Mouse (Mus musculus): ENCODE results near the gene Mrps26.
"Not testable (repeated sequence)": the region's sequence is repeated elsewhere in the genome, so short reads cannot be mapped to it uniquely, and the experiment has no call there.

Gene Mrps26

DNA sequence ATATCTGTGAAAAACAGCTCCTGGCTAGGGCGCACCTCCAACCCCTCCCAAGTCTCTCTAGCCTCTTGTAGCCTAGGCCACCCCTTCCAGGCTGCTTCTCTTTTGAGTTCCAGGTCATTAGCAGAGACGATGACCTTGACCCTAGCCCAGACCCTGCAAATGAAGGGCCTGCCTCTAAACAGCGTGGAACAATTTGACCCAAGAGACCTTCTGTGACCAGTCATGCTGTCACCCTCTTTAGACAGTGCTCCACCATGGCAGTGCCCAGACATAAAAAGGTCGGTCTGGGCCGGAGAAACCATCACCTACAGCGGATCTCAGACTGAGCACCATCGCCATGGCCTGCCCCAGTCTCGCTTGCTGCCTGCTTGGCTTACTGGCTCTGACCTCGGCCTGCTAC, 12.3 kb downstream of the Mrps26 start, which contains the start of gene Oxt:
Gene Oxt (plus strand): TSS at position 301 of the 400 bp plus-strand sequence.
- no peak for DNase-seq (ENCODE audit: inconsistent age in 2 of 2, low spot score in 1 of 2)

DNA sequence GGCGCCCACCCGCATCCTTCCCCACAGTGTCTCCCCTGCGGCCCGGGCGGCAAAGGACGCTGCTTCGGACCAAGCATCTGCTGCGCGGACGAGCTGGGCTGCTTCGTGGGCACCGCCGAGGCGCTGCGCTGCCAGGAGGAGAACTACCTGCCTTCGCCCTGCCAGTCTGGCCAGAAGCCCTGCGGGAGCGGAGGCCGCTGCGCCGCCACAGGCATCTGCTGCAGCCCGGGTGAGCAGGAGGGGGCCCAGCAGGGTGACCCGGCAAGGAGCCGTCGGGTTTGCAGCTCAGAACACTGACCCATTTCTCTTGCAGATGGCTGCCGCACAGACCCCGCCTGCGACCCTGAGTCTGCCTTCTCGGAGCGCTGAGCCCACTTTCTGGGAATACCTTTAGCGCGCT, 13.0 kb downstream of the Mrps26 start:
- DNase-seq (ENCODE audit: inconsistent age in 2 of 2, low spot score in 1 of 2), result not testable (repeated sequence)

DNA sequence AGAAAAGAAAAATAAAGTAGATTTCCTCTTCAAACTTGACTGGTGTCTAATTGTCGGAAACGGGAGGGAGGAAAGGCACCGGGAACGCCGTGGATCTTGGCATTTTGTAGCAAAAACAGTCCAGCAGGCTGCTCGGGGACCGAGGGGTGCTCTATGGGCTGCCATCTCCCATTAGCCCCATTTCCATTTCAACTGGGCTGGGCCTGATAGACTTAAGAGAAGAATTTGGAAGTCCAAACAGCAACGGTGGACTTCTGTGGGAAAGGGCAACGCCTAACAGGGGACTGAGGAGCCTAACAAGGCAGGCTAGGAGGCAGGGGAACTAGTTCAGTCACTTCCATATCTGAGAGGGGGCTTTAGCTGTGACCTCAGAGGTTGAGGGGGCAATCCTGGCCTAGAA, 13.5 kb downstream of the Mrps26 start:
- no peak for DNase-seq (ENCODE audit: inconsistent age in 2 of 2, low spot score in 1 of 2)

DNA sequence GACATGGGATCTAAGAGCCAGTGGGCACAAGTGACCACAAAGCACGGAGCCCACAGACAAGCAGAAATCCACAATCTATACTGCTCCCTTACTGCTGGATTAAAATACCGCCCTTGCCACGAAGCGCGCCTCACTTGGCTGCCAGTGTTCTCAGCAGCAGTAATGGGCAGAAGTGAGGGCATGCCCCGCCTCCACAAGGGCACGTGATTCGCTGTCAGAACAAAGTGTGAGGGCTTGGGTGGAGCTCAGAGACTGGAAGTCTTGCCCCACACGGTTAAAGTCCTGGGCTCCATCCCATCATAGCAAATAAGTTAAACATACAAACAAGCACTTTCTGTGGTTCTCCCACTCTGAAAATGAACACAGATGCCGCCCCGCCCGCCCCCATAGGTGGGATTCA, 14.1 kb downstream of the Mrps26 start:
- DNase-seq (ENCODE audit: inconsistent age in 2 of 2, low spot score in 1 of 2), result peak; percentile 47 to 76

DNA sequence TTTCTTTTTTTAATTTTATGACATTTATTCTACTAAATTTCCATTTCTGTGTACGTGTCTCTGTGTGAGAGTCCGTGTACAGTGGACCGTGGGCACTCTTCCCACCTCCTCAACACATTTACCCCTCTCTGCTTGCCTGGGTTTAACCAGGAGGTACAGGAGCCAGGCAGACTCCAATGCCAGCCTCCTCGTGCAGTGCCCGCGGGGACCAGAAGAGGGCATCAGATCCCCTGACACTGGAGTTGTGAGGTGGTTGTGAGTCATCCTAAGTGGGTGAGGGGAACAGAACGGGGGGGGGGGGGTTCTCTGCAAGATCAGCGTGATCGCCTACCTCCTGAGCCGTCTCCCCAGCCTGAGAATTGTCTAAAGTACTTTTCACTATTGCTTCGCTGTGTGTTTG, 14.6 kb downstream of the Mrps26 start:
- DNase-seq (ENCODE audit: inconsistent age in 2 of 2, low spot score in 1 of 2), result peak; percentile 70 to 92

DNA sequence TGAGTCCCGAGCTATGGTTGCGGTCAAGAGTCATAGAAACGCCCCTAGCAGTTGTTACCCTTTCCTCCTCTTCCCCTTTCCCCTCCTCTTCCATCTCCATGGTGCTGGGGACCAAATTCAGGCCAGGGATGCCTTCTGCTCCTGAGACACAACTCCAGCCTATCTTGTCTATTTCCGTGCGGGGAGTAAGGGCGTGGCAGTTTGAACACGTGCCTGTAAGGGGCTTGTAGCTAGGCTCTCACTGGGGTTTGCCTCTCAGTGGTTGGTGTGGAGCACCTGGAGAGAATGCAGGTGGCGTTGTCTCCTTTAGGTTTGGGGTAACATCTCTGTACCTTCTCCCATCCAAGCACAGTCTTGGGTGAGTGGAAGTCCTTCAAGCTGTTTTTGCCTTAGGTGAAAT, 16.2 kb downstream of the Mrps26 start:
- no peak for DNase-seq (ENCODE audit: inconsistent age in 2 of 2, low spot score in 1 of 2)

DNA sequence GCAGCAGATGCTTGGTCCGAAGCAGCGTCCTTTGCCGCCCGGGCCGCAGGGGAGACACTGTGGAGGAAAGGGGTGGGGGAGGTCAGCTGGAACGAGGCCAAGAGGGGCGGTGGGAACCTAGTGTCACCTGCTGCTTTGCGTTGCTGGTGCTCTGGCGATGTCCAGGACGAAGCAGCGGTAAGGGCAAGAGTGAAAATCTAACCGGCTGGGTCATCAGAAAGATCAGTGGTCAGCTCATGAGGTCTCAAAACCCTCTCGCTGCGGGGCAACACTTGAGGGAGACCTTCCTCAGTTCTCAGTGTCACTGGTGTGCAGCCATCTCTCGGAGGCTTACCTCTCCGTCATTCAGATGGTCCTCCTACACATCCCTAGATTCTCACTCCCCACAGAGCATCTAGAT, 17.7 kb downstream of the Mrps26 start:
- DNase-seq (ENCODE audit: inconsistent age in 2 of 2, low spot score in 1 of 2), result no peak

DNA sequence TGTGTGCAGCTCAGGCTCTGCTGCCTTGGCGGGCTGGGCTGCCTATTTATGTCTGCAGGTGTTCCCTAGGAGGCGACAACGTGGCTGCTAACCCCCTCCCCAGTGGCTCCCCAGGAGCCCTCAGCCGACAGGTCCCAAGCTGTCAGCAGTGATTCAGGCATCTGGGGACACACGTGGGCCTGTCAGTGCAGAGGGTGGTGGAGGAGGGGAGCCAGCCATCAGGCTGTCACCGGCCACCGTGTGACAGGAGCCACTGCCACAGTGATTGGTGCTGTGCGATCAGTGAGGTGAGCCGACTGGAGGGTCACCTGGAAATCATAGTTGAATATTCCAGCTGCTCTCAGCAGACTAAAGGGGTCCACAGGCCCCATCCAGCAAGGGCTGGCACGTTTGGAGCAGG, 19.0 kb downstream of the Mrps26 start, which contains the start of gene Avp:
Gene Avp (minus strand): TSS at position 3 of the 400 bp plus-strand sequence.
- DNase-seq (ENCODE audit: inconsistent age in 2 of 2, low spot score in 1 of 2), result no peak

DNA sequence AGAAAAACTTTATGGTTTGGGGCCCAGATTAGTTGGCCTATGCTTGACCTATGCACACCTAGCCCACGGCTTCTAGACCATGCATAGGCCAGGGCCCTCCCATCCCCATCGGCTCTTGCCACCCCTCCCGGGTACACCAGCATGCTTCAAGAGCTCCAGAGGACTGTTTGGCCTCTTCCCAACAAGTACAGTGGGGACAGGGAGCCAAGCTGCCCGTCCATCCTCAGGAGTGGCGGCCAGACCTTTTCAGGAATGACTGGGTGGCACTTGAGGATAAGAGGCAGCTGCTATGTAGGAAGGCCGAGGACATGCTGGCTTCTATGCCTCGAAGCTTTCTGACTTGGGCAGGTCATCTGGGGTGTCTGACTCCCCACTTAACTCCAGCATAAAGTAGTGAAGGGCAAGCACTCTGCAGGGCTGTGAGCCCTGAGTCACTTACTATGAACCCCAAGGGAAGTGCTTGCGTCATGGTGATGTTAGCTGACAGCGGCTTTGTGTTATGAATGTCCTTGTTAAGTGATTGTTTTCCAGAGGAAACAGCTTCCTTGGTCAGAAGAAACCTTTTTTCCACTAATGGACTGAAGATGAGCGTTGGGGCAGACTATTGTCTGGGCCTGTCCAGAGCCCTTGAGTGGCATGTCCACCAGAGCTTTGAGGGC, 20.5 kb downstream of the Mrps26 start:
- peak in 1 of 2 experiments; percentile 72 for DNase-seq (ENCODE audit: inconsistent age in 2 of 2, low spot score in 1 of 2)

DNA sequence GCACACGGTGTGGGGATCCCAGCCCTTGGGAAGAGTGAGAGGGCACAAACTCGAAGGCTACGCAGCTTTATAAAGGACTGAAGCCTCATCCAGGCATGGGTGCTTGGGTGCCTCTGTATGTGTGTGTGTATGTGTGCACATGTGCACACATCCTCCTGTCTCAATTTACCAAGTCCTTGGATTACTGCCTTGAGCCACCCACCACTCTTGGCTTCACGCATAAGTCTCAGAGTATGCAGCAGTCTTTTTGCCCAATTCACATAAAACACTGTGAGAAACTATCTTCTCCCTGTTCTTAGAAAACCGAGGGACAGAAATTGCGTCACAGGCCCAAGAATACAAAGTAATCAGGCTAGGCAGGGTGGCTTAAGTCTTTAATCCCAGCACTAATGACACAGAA, 22.5 kb downstream of the Mrps26 start:
- DNase-seq (ENCODE audit: inconsistent age in 2 of 2, low spot score in 1 of 2), result no peak

DNA sequence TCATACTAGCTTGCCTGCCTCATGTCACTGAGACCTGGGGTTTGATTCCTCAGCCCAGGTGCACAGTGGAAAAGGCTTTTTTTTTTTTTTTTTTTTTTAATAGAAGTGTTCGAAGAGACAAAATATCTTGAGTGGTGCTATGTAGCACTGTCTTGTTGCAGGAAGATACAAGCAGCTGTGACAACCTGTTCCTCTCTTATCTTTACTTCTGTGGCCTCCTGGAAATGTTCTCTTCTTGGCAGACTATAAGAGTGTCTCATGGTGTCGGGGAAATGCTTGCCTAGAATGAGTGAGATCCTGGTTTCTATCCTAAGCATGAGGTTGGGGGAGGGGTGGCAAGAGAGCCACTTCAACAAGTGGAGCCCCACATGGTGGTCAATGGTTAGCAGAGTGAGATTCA, 24.8 kb downstream of the Mrps26 start:
- no peak for DNase-seq (ENCODE audit: inconsistent age in 2 of 2, low spot score in 1 of 2)

DNA sequence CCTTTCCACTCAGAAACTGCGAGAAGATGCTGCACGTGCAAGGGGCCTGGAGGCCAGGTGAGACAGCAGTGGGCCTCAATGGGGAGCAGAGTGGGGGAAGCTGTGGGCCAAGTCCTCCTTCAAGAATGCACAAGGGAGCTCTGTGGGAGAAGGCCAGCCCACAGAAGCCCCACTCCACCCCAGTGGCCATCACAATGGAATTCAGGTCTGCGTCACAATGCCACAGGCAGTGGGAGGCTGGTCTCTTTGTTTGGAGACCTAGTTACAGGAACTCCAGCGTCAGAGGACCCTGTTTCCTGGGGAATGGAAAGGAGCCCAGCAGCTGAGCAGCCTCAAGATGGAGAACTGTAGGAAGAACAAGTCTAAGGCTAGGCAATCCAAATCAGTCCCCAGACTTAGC, 25.6 kb downstream of the Mrps26 start:
- no peak for DNase-seq (ENCODE audit: inconsistent age in 2 of 2, low spot score in 1 of 2)

DNA sequence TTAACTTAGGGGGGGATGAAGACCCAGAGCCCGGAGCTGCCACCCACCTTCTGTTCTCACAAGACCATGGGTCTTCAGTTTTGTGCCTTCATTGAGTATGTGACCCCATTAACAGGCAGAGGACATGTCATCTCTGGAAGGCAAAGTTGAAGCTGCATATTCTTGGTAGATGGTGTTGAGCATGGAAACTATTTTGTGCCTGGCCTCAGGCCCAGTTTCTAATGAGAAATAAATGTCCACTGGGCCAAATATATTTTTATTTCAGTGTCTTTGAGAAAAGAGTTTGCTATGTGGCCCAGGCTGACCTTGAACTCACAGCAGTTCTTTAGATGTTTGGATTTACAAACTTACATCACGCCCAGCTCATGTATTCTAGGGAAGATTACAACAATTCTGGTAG, 26.2 kb downstream of the Mrps26 start:
- DNase-seq (ENCODE audit: inconsistent age in 2 of 2, low spot score in 1 of 2), result no peak

DNA sequence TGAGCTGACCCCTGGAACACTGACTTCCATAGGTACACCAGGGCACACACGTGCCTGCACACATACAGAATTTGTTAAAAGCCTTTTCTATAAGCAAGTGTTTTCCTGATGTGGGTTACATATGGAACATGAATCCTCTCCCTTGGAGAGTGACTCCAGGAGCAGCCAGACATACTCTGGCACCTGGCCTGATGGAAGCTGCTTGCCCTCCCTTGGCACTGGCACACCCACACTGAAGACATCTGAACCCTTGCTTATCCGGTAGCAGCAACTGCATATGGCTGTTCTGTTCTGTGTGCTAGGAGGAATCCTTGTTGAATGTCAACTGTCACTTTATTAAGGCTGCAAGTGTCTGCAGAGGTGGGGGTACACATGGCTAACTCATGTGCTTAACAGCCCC, 27.5 kb downstream of the Mrps26 start:
- no peak for DNase-seq (ENCODE audit: inconsistent age in 2 of 2, low spot score in 1 of 2)

DNA sequence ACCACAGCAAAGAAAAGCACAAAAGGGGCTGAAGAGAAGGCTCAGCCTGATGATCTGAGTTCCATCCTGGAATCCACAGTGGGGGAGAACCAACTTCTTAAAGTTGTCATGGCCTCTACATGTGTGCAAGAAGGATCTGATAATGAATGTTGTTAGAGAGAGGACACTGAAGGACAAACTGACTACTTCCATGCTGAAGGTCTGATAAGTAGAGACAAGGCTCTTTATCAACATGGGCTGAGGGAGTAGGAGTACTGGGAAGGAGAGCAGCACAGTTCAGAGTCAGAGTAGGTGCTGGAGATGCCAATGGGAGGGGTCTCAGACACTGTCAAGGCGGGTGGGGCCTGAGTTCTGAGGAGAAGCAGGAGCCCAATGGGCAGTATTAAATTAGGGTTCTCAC, 32.1 kb downstream of the Mrps26 start:
- DNase-seq (ENCODE audit: inconsistent age in 2 of 2, low spot score in 1 of 2), result no peak

DNA sequence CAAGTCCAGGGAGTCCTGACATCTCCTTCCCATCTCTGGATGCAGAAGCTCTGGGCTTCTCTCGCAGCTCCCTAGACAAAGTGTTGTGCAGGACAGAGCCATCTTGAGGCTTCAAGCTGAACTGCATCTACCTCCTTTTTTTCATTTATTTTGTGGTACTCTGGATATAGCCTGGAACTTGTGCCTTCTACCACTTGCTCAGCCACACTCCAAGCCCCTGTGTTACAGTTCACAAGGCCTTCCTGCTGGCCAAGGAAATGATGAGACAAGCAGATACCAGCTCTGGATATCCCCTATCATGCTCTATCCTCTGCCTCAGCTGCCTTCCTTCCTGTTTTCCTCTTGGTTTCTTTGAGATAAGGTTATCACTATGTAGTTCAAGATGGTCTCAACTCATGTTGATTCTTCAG, 34.1 kb downstream of the Mrps26 start:
- DNase-seq (ENCODE audit: inconsistent age in 2 of 2, low spot score in 1 of 2), result peak in 1 of 2 experiments; percentile 66

DNA sequence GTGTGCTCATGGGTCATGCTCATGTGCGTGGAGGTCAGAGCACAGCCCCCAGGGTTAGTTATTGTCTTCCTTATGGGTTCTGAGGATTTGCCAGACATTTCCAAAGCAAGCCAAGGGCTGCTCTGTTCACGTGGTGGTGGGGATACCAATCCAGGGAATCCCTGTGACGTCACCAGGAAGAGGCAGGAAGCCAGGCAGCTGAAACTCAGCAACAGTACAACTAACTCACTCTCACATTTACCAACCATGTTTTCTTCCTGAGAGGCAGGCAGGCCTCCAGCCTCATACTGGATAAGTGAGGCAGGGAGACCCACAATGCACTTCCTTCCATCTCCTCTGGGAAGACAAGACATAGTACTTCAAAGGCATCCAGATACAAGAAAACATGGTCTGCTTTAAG, 34.9 kb downstream of the Mrps26 start:
- no peak for DNase-seq (ENCODE audit: inconsistent age in 2 of 2, low spot score in 1 of 2)

DNA sequence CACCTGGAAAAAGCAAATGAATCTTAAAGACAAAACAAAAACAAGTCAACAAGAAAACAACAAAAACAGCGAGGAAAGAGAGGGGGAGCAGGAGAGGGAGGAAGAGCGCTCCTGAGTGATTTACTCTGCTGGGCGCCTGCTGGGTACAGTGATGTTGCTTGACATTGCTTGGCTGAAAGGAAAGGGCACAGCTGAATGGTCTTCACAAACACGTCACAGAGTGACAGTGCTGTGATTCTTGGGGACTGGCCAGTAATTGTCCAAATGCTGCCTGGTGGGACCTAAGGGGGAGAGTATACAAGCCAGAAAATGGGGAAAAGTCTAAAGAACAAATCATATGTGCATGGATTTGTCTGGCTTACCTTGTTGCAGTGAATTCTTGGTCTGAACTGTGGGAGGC, 38.7 kb downstream of the Mrps26 start:
- no peak for DNase-seq (ENCODE audit: inconsistent age in 2 of 2, low spot score in 1 of 2)

DNA sequence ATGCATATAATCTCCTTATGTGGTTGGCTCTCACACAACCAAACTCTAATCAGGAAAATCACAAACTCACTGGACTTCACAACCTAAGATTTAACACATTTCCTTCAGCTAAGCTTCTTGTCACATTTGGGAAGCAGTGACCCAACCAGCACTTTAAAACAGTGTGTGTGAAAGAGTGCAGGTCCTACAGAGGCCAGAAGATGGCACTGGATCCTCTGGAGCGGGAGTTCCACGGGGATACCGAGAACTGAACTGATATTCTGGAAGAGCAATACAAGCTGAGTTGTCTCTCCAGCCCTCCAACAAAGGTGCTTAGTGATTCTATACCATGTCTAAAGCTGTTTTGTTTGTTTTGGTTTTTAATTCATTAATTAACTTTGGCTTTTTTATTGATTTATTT, 49.5 kb downstream of the Mrps26 start:
- DNase-seq (ENCODE audit: inconsistent age in 2 of 2, low spot score in 1 of 2), result peak in 1 of 2 experiments; percentile 68

All from adrenal gland, adult (tissue).